25 mouse cellular contexts compared by ENCODE assay signal in the genomic region with DNA sequence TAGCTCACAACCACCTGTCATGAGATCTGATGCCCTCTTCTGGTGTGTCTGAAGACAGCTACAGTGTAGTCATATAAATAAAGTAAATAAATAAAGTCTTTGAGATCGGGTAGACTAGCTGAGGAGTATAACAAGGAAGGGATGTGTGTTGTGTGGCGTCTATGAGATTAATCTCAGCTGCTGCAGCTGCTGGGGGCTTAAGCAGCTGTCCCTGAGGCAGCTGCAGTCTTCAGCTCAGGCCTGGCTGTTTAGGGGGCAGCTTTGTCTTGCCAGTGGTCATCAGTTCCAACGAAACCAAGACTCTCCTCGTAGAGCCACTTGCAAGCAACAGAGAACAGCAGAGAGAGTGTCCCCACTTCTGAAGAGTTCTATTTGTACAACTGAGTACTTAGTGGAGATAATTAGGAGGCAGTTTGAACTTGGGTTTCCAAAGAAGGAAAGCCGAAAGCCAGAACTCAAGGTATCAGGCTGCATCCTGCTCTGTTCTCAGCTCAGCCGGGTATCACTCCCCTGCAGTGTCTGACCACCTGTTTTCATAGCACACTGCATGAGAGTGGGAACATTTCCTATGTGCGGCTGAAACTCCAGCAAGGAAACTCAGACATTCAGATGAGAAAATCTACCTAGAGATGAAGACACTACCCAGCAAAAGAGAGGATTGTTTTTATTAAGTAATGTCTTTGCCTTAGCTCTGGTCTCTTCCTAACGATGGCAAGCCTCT. TPM values are rescaled to one million over a fixed set of nuclear protein-coding genes. Genes with fewer than 3 reads are reported as not detected.
DNase-seq lines count a peak whose midpoint lies in the region; ATAC-seq and TF ChIP-seq lines count a peak whose summit lies in the region.
"Had no signal": no experiment of that assay in that cellular context is flagged by ENCODE, and none has a peak within 500 bp of the region (broad histone marks: within the 10 kb centered on the region; RNA-seq: fewer than 3 reads in every experiment).

No protein-coding gene starts in this region.

- H3K27me3 ChIP-seq in Patski, result no peaks in the 10 kb centered on the region
- H3K27me3 ChIP-seq in embryonic facial prominence, embryonic 15.5 days, result peaks cover 7% of the 10 kb centered on the region; the same call in 1 of the 2 replicates
- no peaks in the 10 kb centered on the region for H3K27me3 ChIP-seq in myocyte (ENCODE audit: control insufficient read depth, insufficient read depth, insufficient read length)
- no peaks in the 10 kb centered on the region for H3K27me3 ChIP-seq in intestine, postnatal 0 days (replicated peaks; ENCODE audit: control insufficient read depth, insufficient read depth, low read length)

- H3K36me3 ChIP-seq in embryonic facial prominence, embryonic 15.5 days, result no peaks in the 10 kb centered on the region
- no peaks in the 10 kb centered on the region for H3K36me3 ChIP-seq in myocyte (ENCODE audit: control insufficient read depth, insufficient read depth)
- no peaks in the 10 kb centered on the region for H3K36me3 ChIP-seq in intestine, postnatal 0 days (ENCODE audit: control insufficient read depth, insufficient read depth)
- H3K36me3 ChIP-seq: forebrain, embryonic 12.5 days; forebrain, embryonic 15.5 days; G1E; hindbrain, embryonic 10.5 days; hindbrain, embryonic 13.5 days had no signal

- no peak for ATAC-seq in Patski
- peak; percentile 69; the same call in 1 of the 2 replicates for ATAC-seq in embryonic facial prominence, embryonic 15.5 days (ENCODE audit: insufficient number of reproducible peaks, low FRiP score, low TSS enrichment, low read depth)
- ATAC-seq in intestine, postnatal 0 days, result no peak
- ATAC-seq: forebrain, embryonic 15.5 days; hindbrain, embryonic 16.5 days had no signal

- TF ChIP-seq POLR2A in myocyte (IDR thresholded peaks at IDR 0.05; ENCODE audit: insufficient read length, low read depth), result no peak

- H3K9ac ChIP-seq in embryonic facial prominence, embryonic 15.5 days, result no peak overlapping the region
- no peak overlapping the region for H3K9ac ChIP-seq in intestine, postnatal 0 days (ENCODE audit: low read depth, low read length)
- H3K9ac ChIP-seq: forebrain, embryonic 12.5 days; forebrain, embryonic 15.5 days; hindbrain, embryonic 13.5 days had no signal

- no peak for TF ChIP-seq CTCF in gastrocnemius, adult 2 months (IDR thresholded peaks at IDR 0.05)
- TF ChIP-seq CTCF in Patski (IDR thresholded peaks at IDR 0.05), result peak; percentile 6
- no peak for TF ChIP-seq CTCF in intestine, postnatal 0 days (IDR thresholded peaks at IDR 0.05; ENCODE audit: low read depth)

- 0 out of 2 replicates have a peak, but pooled peaks cover 3% of the 10 kb centered on the region for H3K4me1 ChIP-seq in embryonic facial prominence, embryonic 15.5 days
- H3K4me1 ChIP-seq in intestine, postnatal 0 days (replicated peaks; ENCODE audit: control insufficient read depth, insufficient read depth, low read length), result 0 out of 2 replicates have a peak, but pooled peaks cover 5% of the 10 kb centered on the region

- in situ Hi-C loops in Patski (cut with MboI; ENCODE audit: low pct_unique_long_range_greater_than_20kb), result no loop called here

- no peaks in the 10 kb centered on the region for H3K79me2 ChIP-seq in myocyte (ENCODE audit: control insufficient read depth, insufficient read depth)

- CTCF ChIA-PET in Patski (lab: Charles Lee), result interaction anchor here (0.7 to 2.0 kb wide), 4 partner anchors 8 to 107 kb away, joined by 3 to 7 read pairs (median 4); no protein-coding TSS in a partner anchor

- no peak overlapping the region for H3ac ChIP-seq in myocyte (ENCODE audit: control insufficient read depth, insufficient read length)

- no peak overlapping the region for H3K4me2 ChIP-seq in embryonic facial prominence, embryonic 15.5 days (replicated peaks)
- H3K4me2 ChIP-seq in myocyte (ENCODE audit: low read depth), result peak overlapping the region; percentile 46
- no peak overlapping the region for H3K4me2 ChIP-seq in intestine, postnatal 0 days (replicated peaks; ENCODE audit: low read depth)
- H3K4me2 ChIP-seq: forebrain, embryonic 12.5 days; forebrain, embryonic 15.5 days; heart, embryonic 11.5 days; hindbrain, embryonic 13.5 days had no signal

- 56% methylated on average over 8 of the region's 8 CpGs for WGBS in embryonic facial prominence, embryonic 15.5 days
- 55% methylated on average over 8 of the region's 8 CpGs for WGBS in intestine, postnatal 0 days

- no peaks in the 10 kb centered on the region for H3K9me3 ChIP-seq in embryonic facial prominence, embryonic 15.5 days (replicated peaks)
- no peaks in the 10 kb centered on the region for H3K9me3 ChIP-seq in intestine, postnatal 0 days (ENCODE audit: control insufficient read depth)
- H3K9me3 ChIP-seq: forebrain, embryonic 12.5 days; forebrain, embryonic 15.5 days; G1E; hindbrain, embryonic 10.5 days; hindbrain, embryonic 13.5 days had no signal

- intact Hi-C loops in gastrocnemius, adult 2 months (cut with DNase I), result no loop called here
- intact Hi-C loops in left cerebral cortex, postnatal 36 days (cut with DNase I), result no loop called here

- DNase-seq in gastrocnemius, adult 2 months, result peak; percentile 10
- no peak for DNase-seq in gastrocnemius, adult 18-20 months (ENCODE audit: low spot score)
- DNase-seq in Patski (ENCODE audit: low read depth, low spot score), result no peak
- no peak for DNase-seq in left cerebral cortex, postnatal 36 days (ENCODE audit: low spot score in 2 of 2)
- DNase-seq: adrenal gland, adult 2 months; adrenal gland, postnatal 14 days; B cell, adult 2 months; cerebellum, adult 11 months; cerebellum, adult 9-11 months; gastrocnemius, postnatal 14 days; heart, adult 11 months; heart, postnatal 36 days had no signal

- POLR2A ChIA-PET in Patski (lab: Charles Lee), result no interaction called here

- no peak overlapping the region for H3K27ac ChIP-seq in gastrocnemius, adult 2 months
- H3K27ac ChIP-seq in embryonic facial prominence, embryonic 15.5 days (replicated peaks), result 0 out of 2 replicates have a peak overlapping the region, but pooled peaks have one; percentile 11
- H3K27ac ChIP-seq in intestine, postnatal 0 days (ENCODE audit: low read depth, low read length), result no peak overlapping the region
- H3K27ac ChIP-seq: forebrain, embryonic 12.5 days; forebrain, embryonic 15.5 days; hindbrain, embryonic 10.5 days; hindbrain, embryonic 13.5 days had no signal

- H3K4me3 ChIP-seq in gastrocnemius, adult 2 months, result no peak overlapping the region
- H3K4me3 ChIP-seq in embryonic facial prominence, embryonic 15.5 days (replicated peaks), result no peak overlapping the region
- no peak overlapping the region for H3K4me3 ChIP-seq in myocyte
- H3K4me3 ChIP-seq in intestine, postnatal 0 days (ENCODE audit: low read depth, low read length), result no peak overlapping the region
- H3K4me3 ChIP-seq: erythroblast, embryonic 14.5 days; forebrain, embryonic 12.5 days; forebrain, embryonic 15.5 days; hindbrain, embryonic 10.5 days; hindbrain, embryonic 13.5 days had no signal

TF ChIP-seq in myocyte, 11 proteins besides CTCF, POLR2A, EP300 and RAD21 (continues in another document):
- TF ChIP-seq TCF12 (IDR thresholded peaks at IDR 0.05; ENCODE audit: insufficient read depth, poor library complexity, severe bottlenecking) (peak; percentile 100), SRF (IDR thresholded peaks at IDR 0.05; ENCODE audit: control insufficient read depth, insufficient read length, low read depth) (no peak), USF1 (IDR thresholded peaks at IDR 0.05; ENCODE audit: low read depth) (no peak), POLR2AphosphoS2 (IDR thresholded peaks at IDR 0.05; ENCODE audit: insufficient read length, low read depth) (no peak), MAX (IDR thresholded peaks at IDR 0.05; ENCODE audit: low read depth) (no peak)

RNA-seq across cellular contexts. Expression of a gene that starts 7.5 kb away (rescaled TPM):
- 1 to 10 TPM in 1 of 2 experiments, under 1 TPM in 1; 0.92 to 2.2 TPM for total RNA-seq in gastrocnemius, adult 2 months (2021)
- 1 to 10 TPM; 1.3 TPM for total RNA-seq in gastrocnemius, adult 18-20 months (2021)
- 17.0 TPM for polyA plus RNA-seq in Patski (2021)
- 13.2 and 17.3 TPM in 2 replicates for polyA plus RNA-seq in embryonic facial prominence, embryonic 15.5 days (2015; fragmentation: Nextera tagmentation; extraction: Ambion mirVana)
- 7.6 TPM for polyA plus RNA-seq in myocyte (2012; fragmentation: generic; extraction: Trizol)
- 9.4 and 9.7 TPM in 2 replicates for polyA plus RNA-seq in intestine, postnatal 0 days (2015; fragmentation: Nextera tagmentation; extraction: Ambion mirVana)
- total RNA-seq in left cerebral cortex, postnatal 36 days (2021), result 10 to 100 TPM in 1 of 2 experiments, 1 to 10 TPM in 1; 9.0 to 10.5 TPM

RNA-seq across cellular contexts. Expression of a gene that starts 11.5 kb away (rescaled TPM):
- under 1 TPM; 0.81 to 0.82 TPM for total RNA-seq in gastrocnemius, adult 2 months (2021)
- 1 to 10 TPM in 1 of 2 experiments, under 1 TPM in 1; 0.75 to 1.5 TPM for total RNA-seq in gastrocnemius, adult 18-20 months (2021)
- not detected for polyA plus RNA-seq in Patski (2021)
- polyA plus RNA-seq in embryonic facial prominence, embryonic 15.5 days (2015; fragmentation: Nextera tagmentation; extraction: Ambion mirVana), result 1.7 and 2.4 TPM in 2 replicates
- polyA plus RNA-seq in myocyte (2012; fragmentation: generic; extraction: Trizol), result 0.11 TPM
- 0.88 and 0.93 TPM in 2 replicates for polyA plus RNA-seq in intestine, postnatal 0 days (2015; fragmentation: Nextera tagmentation; extraction: Ambion mirVana)
- under 1 TPM in 1 of 2 experiments, not detected in 1; 0.35 TPM for total RNA-seq in left cerebral cortex, postnatal 36 days (2021)
- total RNA-seq: CH12.LX; common myeloid progenitor, adult 5-6 weeks had no signal
- polyA plus RNA-seq: erythroblast, embryonic 14.5 days; G1E had no signal

RNA-seq across cellular contexts. Expression of a gene that starts 15.8 kb away (rescaled TPM):
- total RNA-seq in gastrocnemius, adult 2 months (2021), result 10 to 100 TPM; 53.6 to 56.3 TPM
- total RNA-seq in gastrocnemius, adult 18-20 months (2021), result 10 to 100 TPM; 43.2 to 50.1 TPM
- polyA plus RNA-seq in Patski (2021) (29.6 TPM), myocyte (2012; fragmentation: generic; extraction: Trizol) (27.1 TPM)
- polyA plus RNA-seq in embryonic facial prominence, embryonic 15.5 days (2015; fragmentation: Nextera tagmentation; extraction: Ambion mirVana), result 14.1 and 14.9 TPM in 2 replicates
- 5.3 and 6.5 TPM in 2 replicates for polyA plus RNA-seq in intestine, postnatal 0 days (2015; fragmentation: Nextera tagmentation; extraction: Ambion mirVana)
- total RNA-seq in left cerebral cortex, postnatal 36 days (2021), result 10 to 100 TPM; 69.9 to 98.8 TPM

RNA-seq across cellular contexts. Expression of a gene that starts 31.2 kb away (rescaled TPM):
- 1 to 10 TPM; 5.2 to 6.9 TPM for total RNA-seq in gastrocnemius, adult 2 months (2021)
- 1 to 10 TPM; 4.8 to 4.9 TPM for total RNA-seq in gastrocnemius, adult 18-20 months (2021)
- polyA plus RNA-seq in Patski (2021) (26.9 TPM), myocyte (2012; fragmentation: generic; extraction: Trizol) (33.4 TPM)
- 21.7 and 22.0 TPM in 2 replicates for polyA plus RNA-seq in embryonic facial prominence, embryonic 15.5 days (2015; fragmentation: Nextera tagmentation; extraction: Ambion mirVana)
- 27.0 and 30.6 TPM in 2 replicates for polyA plus RNA-seq in intestine, postnatal 0 days (2015; fragmentation: Nextera tagmentation; extraction: Ambion mirVana)
- 10 to 100 TPM; 12.6 to 16.6 TPM for total RNA-seq in left cerebral cortex, postnatal 36 days (2021)

RNA-seq across cellular contexts. Expression of a gene that starts 47.5 kb away (rescaled TPM):
- 10 to 100 TPM; 15.8 to 33.9 TPM for total RNA-seq in gastrocnemius, adult 2 months (2021)
- 10 to 100 TPM; 15.6 to 29.6 TPM for total RNA-seq in gastrocnemius, adult 18-20 months (2021)
- 921 TPM for polyA plus RNA-seq in Patski (2021)
- 1,427 and 1,514 TPM in 2 replicates for polyA plus RNA-seq in embryonic facial prominence, embryonic 15.5 days (2015; fragmentation: Nextera tagmentation; extraction: Ambion mirVana)
- 2,204 TPM for polyA plus RNA-seq in myocyte (2012; fragmentation: generic; extraction: Trizol)
- polyA plus RNA-seq in intestine, postnatal 0 days (2015; fragmentation: Nextera tagmentation; extraction: Ambion mirVana), result 391 and 435 TPM in 2 replicates
- 100 to 1,000 TPM; 509 to 602 TPM for total RNA-seq in left cerebral cortex, postnatal 36 days (2021)
